Comparison of ENCODE assay signal across 15 mouse cellular contexts in the genomic region with DNA sequence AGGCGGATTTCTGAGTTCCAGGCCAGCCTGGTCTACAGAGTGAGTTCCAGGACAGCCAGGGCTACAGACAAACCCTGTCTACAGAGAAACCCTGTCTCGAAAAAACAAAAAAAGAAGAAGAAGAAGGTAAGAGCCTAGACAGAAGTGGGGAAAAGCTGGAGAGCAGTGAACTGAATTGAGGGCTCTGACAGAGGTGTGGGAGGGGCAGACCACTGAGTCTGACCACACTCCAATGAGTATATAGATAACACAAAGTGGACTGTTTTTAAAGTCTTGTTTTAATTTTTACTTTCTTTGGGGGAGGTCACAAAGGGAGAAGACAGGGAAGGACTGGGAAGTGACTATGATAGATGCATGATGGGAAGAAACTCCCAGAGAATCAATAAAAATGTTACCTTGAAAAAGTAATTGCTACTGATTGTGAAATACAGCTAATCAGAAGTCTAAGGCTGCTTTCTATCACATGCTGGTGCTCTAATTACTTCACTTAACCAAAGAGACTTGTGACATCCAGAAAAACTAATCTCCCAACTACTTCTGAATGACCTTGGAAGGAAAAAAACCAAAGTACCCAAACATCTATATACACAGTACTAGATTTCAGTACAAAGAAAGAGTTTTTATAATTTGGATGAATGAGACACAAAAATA.
"Had no signal": no experiment of that assay in that cellular context is flagged by ENCODE, and none has a peak within 500 bp of the region (broad histone marks: within the 10 kb centered on the region; RNA-seq: fewer than 3 reads in every experiment).

No protein-coding gene starts in this region.

- H3K9me3 ChIP-seq: limb, embryonic 13.5 days; liver, embryonic 15.5 days; megakaryocyte, embryonic 14.5 days; midbrain, embryonic 12.5 days; stomach, embryonic 15.5 days had no signal

- H3K27me3 ChIP-seq: limb, embryonic 13.5 days; liver, embryonic 15.5 days; megakaryocyte, embryonic 14.5 days; midbrain, embryonic 12.5 days; stomach, embryonic 15.5 days had no signal

- H3K9ac ChIP-seq: limb, embryonic 13.5 days; liver, embryonic 15.5 days; lung, embryonic 14.5 days; midbrain, embryonic 12.5 days; stomach, embryonic 15.5 days had no signal

- H3K36me3 ChIP-seq: limb, embryonic 13.5 days; liver, embryonic 15.5 days; midbrain, embryonic 12.5 days; stomach, embryonic 15.5 days had no signal

- H3K4me2 ChIP-seq: limb, embryonic 13.5 days; liver, embryonic 11.5 days; liver, embryonic 15.5 days; lung, embryonic 14.5 days; midbrain, embryonic 12.5 days; stomach, embryonic 15.5 days had no signal

- H3K4me3 ChIP-seq: limb, embryonic 13.5 days; liver, embryonic 15.5 days; megakaryocyte, embryonic 14.5 days; midbrain, embryonic 12.5 days; stomach, embryonic 15.5 days had no signal

- DNase-seq: kidney, adult 8-10 months; kidney, postnatal 25 days; left cerebral cortex, postnatal 4 days; lung, postnatal 10 days; lung, postnatal 4 days; right cerebral cortex, postnatal 14 days; thymus, adult 2 months; thymus, postnatal 36 days had no signal

- H3K27ac ChIP-seq: limb, embryonic 13.5 days; liver, embryonic 15.5 days; midbrain, embryonic 12.5 days; stomach, embryonic 15.5 days had no signal
